Mouse (Mus musculus): ENCODE data around the gene Prkag3. TPM values are rescaled to one million over a fixed set of nuclear protein-coding genes. Genes with fewer than 3 reads are reported as not detected.

The Prkag3 gene
- total and polyA plus RNA-seq, 2 experiments, result 0.28 TPM; not detected in 1

DNA sequence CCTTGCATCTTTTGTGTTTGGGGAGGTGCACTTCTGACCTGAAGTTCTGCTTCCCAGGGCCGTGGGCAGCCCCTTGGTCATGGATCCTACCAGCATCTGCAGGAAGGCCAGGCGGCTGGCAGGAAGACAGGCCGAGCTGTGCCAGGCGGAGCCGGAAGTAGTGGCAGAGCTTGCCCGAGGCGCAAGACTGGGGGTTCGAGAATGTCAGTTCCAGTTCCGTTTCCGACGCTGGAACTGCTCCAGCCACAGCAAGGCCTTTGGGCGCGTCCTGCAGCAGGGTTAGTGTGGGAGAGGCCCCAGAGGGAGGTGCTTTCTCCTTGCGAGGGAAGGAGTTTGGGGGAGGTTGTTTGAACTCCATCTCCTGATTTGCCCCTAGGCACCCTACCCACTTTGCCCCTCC lies 33.0 kb upstream of the Prkag3 start:
- Histone ChIP-seq H3K36me3 (ENCODE audit: control insufficient read depth, insufficient read depth, low read length) (no peaks in the 10 kb centered on the region), H3K27me3 (ENCODE audit: control insufficient read depth, insufficient read depth, low read length) (peaks cover 9% of the 10 kb centered on the region), H3K79me2 (ENCODE audit: control insufficient read depth, insufficient read depth, low read length) (no peaks in the 10 kb centered on the region), H3K4me1 (ENCODE audit: control insufficient read depth, insufficient read depth, low read length) (peaks cover 4% of the 10 kb centered on the region; the same call in 1 of the 2 replicates), H3K27ac (replicated peaks; ENCODE audit: insufficient read depth, low read depth, low read length) (no peak overlapping the region), H3K4me3 (ENCODE audit: insufficient read depth, low read depth, low read length) (no peak overlapping the region), H3K9ac (ENCODE audit: low read depth, low read length) (no peak overlapping the region)
- 35% methylated on average over 14 of the region's 14 CpGs for WGBS
- TF ChIP-seq POLR2A (IDR thresholded peaks at IDR 0.05; ENCODE audit: extremely low read depth, insufficient read depth, low read length) (no peak), CTCF (IDR thresholded peaks at IDR 0.05; ENCODE audit: low read depth, low read length) (no peak)
- no peak for DNase-seq (ENCODE audit: extremely low read depth, low read depth, low spot score)

DNA sequence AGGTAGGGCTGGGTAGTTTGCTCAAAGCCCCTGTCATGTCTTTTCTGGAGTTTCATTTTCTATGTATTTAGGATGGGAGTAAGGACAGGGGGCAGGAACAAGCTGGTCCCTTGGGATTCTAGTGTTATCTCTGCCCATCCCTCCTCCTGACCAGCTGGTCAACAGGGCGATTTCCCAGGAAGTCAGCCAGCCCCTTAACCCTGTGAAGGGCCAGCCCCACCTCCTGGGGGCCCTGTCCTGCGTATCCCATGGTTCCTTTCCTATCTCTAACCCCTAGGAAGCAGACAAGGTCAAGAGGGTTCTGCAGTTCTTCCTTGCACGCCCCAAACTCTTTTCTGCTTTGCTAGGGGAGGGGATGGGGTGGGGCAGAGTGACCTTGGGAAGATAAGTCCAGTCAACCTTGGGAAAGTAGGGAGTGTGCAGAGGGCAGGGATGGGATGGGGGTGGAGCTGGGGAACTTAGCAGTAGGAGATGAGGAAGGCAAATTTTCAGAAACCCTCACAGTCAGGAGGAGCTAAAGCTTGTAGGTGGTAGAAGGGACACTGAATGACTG lies 30.0 kb upstream of the Prkag3 start:
- Histone ChIP-seq H3K27me3 (ENCODE audit: control insufficient read depth, insufficient read depth, low read length) (peaks cover 5% of the 10 kb centered on the region), H3K27ac (replicated peaks; ENCODE audit: insufficient read depth, low read depth, low read length) (no peak overlapping the region), H3K4me1 (ENCODE audit: control insufficient read depth, insufficient read depth, low read length) (peaks cover under 1% of the 10 kb centered on the region; the same call in 1 of the 2 replicates), H3K79me2 (ENCODE audit: control insufficient read depth, insufficient read depth, low read length) (no peaks in the 10 kb centered on the region), H3K4me3 (ENCODE audit: insufficient read depth, low read depth, low read length) (no peak overlapping the region), H3K36me3 (ENCODE audit: control insufficient read depth, insufficient read depth, low read length) (no peaks in the 10 kb centered on the region), H3K9ac (ENCODE audit: low read depth, low read length) (no peak overlapping the region)
- TF ChIP-seq POLR2A (IDR thresholded peaks at IDR 0.05; ENCODE audit: extremely low read depth, insufficient read depth, low read length) (no peak), CTCF (IDR thresholded peaks at IDR 0.05; ENCODE audit: low read depth, low read length) (no peak)
- no peak for DNase-seq (ENCODE audit: extremely low read depth, low read depth, low spot score)
- 45% methylated on average over 3 of the region's 3 CpGs for WGBS

DNA sequence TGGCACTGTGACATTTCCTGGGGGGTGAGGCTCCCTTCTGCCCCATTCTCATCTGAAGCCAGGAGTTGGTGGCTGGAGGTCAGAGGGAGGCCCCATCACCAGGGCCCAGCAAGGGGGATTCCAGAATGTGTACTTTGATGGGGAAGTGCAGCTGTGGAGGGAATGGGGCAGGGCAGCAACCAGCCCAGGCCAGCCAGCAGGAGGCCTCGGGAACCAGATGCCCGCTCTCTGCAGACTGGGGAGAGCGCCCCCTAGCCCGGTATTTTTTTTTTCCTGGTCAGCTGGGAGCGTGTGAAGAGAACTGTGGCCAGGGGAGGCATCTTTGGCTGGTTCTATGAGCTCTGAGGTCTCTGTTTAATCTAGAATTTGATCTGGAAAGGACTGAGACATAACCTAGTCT lies 26.8 kb upstream of the Prkag3 start:
- no peak for DNase-seq (ENCODE audit: extremely low read depth, low read depth, low spot score)
- no peak overlapping the region for H3K4me3 ChIP-seq (ENCODE audit: insufficient read depth, low read depth, low read length)

DNA sequence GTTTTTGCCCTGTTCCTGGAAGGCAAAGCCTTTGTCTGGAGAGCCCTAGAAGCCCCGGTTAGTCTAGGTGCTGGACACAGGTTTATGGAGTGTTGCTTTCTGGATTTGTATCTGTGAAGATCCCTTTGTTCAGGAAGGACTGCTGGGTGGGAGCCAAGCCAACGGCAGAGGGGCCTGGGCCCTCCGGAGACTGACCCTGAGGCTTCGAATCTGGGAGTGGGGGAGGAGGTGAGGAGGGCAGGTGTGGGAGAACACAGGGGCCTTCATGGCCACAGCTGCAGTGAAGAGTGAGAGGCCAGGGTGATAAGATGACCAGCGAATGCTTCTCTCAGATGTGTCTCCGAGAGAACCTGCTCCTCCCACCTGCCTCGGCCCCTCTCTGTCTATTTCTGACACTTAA lies 25.0 kb upstream of the Prkag3 start:
- DNase-seq (ENCODE audit: extremely low read depth, low read depth, low spot score), result no peak
- no peak overlapping the region for H3K9ac ChIP-seq (ENCODE audit: low read depth, low read length)
- no peak overlapping the region for H3K4me3 ChIP-seq (ENCODE audit: insufficient read depth, low read depth, low read length)
- H3K27ac ChIP-seq (replicated peaks; ENCODE audit: insufficient read depth, low read depth, low read length), result no peak overlapping the region
- H3K36me3 ChIP-seq (ENCODE audit: control insufficient read depth, insufficient read depth, low read length), result no peaks in the 10 kb centered on the region
- peaks cover 23% of the 10 kb centered on the region for H3K27me3 ChIP-seq (ENCODE audit: control insufficient read depth, insufficient read depth, low read length)
- TF ChIP-seq CTCF (IDR thresholded peaks at IDR 0.05; ENCODE audit: low read depth, low read length) (no peak), POLR2A (IDR thresholded peaks at IDR 0.05; ENCODE audit: extremely low read depth, insufficient read depth, low read length) (no peak)
- peaks cover 3% of the 10 kb centered on the region; the same call in 1 of the 2 replicates for H3K4me1 ChIP-seq (ENCODE audit: control insufficient read depth, insufficient read depth, low read length)
- 51% methylated on average over 7 of the region's 7 CpGs for WGBS
- H3K79me2 ChIP-seq (ENCODE audit: control insufficient read depth, insufficient read depth, low read length), result no peaks in the 10 kb centered on the region

More for the DNA sequence above, 26.8 kb upstream of the Prkag3 start:
- H3K79me2 ChIP-seq (ENCODE audit: control insufficient read depth, insufficient read depth, low read length), result no peaks in the 10 kb centered on the region
- no peak overlapping the region for H3K9ac ChIP-seq (ENCODE audit: low read depth, low read length)
- no peaks in the 10 kb centered on the region for H3K36me3 ChIP-seq (ENCODE audit: control insufficient read depth, insufficient read depth, low read length)
- 24% methylated on average over 5 of the region's 5 CpGs for WGBS
- peaks cover 15% of the 10 kb centered on the region for H3K27me3 ChIP-seq (ENCODE audit: control insufficient read depth, insufficient read depth, low read length)
- H3K27ac ChIP-seq (replicated peaks; ENCODE audit: insufficient read depth, low read depth, low read length), result no peak overlapping the region
- H3K4me1 ChIP-seq (ENCODE audit: control insufficient read depth, insufficient read depth, low read length), result peaks cover 3% of the 10 kb centered on the region; the same call in 1 of the 2 replicates
- TF ChIP-seq POLR2A (IDR thresholded peaks at IDR 0.05; ENCODE audit: extremely low read depth, insufficient read depth, low read length) (no peak), CTCF (IDR thresholded peaks at IDR 0.05; ENCODE audit: low read depth, low read length) (peak; percentile 37)

DNA sequence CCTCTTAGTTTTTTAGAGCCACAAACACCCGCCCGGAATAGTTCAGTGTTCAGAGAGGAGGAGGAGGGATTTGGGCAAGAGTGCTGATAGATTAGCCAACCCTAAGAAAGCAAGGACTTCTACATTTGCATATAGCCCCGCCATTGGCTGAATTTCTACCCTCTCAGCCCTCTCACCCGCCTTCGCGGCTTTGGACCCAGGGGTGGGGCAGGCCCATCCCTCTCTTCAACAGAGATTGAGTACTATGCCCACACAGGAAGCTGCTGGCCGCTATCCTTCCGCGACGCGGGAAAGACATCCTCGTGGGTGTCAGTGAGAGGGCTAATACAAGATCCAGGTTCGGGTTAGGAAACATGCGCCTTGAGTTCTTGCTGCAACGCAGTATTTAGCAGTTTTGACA lies 24.1 kb upstream of the Prkag3 start:
- WGBS, result under 1% methylated on average over 15 of the region's 15 CpGs

DNA sequence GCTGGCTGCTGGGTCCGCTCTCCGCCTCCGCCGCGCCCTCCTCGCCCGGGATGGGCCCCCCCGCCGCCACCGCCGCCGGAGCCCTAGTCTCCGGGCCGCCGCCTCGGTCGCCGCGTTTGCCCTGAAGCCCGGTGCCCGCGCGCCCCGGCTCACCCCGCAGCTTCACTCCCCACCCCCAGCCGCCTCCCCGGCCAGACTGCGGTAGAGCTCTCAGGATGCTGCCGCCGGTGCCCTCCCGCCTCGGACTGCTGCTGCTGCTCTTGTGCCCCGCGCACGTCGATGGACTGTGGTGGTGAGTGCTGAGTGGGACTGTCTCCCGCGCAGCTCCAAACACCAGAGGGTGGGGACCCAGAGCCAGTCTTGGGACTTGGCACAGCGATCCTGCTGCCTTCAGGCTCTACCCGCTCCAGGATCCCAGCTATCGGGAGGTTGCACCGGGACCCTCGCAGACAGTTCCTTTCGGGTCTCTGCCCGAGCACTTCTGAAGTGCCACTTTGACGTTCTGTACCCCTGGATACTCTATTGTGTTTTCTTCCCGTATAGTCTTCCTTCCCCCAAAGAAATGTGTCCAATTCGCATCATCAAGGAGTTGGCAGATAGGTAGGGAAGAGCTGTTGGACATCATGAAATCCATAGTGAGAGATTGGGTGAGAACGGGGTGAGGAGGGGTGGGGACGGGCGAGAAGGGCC lies 23.1 kb upstream of the Prkag3 start:
- no peak for TF ChIP-seq POLR2A (IDR thresholded peaks at IDR 0.05; ENCODE audit: extremely low read depth, insufficient read depth, low read length)
- no peak for TF ChIP-seq CTCF (IDR thresholded peaks at IDR 0.05; ENCODE audit: low read depth, low read length)
- 3% methylated on average over 46 of the region's 51 CpGs for WGBS
- Histone ChIP-seq H3K9ac (ENCODE audit: low read depth, low read length) (no peak overlapping the region; the same call in 1 of the 2 replicates), H3K4me3 (ENCODE audit: insufficient read depth, low read depth, low read length) (peak overlapping the region; percentile 28; the same call in 1 of the 2 replicates), H3K27ac (replicated peaks; ENCODE audit: insufficient read depth, low read depth, low read length) (no peak overlapping the region), H3K27me3 (ENCODE audit: control insufficient read depth, insufficient read depth, low read length) (peaks cover 26% of the 10 kb centered on the region), H3K36me3 (ENCODE audit: control insufficient read depth, insufficient read depth, low read length) (no peaks in the 10 kb centered on the region), H3K4me1 (ENCODE audit: control insufficient read depth, insufficient read depth, low read length) (peaks cover 3% of the 10 kb centered on the region; the same call in 1 of the 2 replicates), H3K79me2 (ENCODE audit: control insufficient read depth, insufficient read depth, low read length) (no peaks in the 10 kb centered on the region)
- no peak for DNase-seq (ENCODE audit: extremely low read depth, low read depth, low spot score)

More for the DNA sequence above, 24.1 kb upstream of the Prkag3 start:
- H3K9ac ChIP-seq (ENCODE audit: low read depth, low read length), result no peak overlapping the region
- TF ChIP-seq CTCF (IDR thresholded peaks at IDR 0.05; ENCODE audit: low read depth, low read length) (no peak), POLR2A (IDR thresholded peaks at IDR 0.05; ENCODE audit: extremely low read depth, insufficient read depth, low read length) (no peak)
- H3K27me3 ChIP-seq (ENCODE audit: control insufficient read depth, insufficient read depth, low read length), result peaks cover 23% of the 10 kb centered on the region
- H3K27ac ChIP-seq (replicated peaks; ENCODE audit: insufficient read depth, low read depth, low read length), result no peak overlapping the region
- H3K4me3 ChIP-seq (ENCODE audit: insufficient read depth, low read depth, low read length), result no peak overlapping the region
- no peaks in the 10 kb centered on the region for H3K79me2 ChIP-seq (ENCODE audit: control insufficient read depth, insufficient read depth, low read length)
- H3K36me3 ChIP-seq (ENCODE audit: control insufficient read depth, insufficient read depth, low read length), result no peaks in the 10 kb centered on the region
- peak; percentile 88 for DNase-seq (ENCODE audit: extremely low read depth, low read depth, low spot score)
- H3K4me1 ChIP-seq (ENCODE audit: control insufficient read depth, insufficient read depth, low read length), result peaks cover 3% of the 10 kb centered on the region; the same call in 1 of the 2 replicates

Measured in liver, adult 2 months (tissue).